Mouse (Mus musculus) right cerebral cortex, postnatal 10 days (tissue): ENCODE measurements around the gene Mup6.
"Not testable (repeated sequence)": the region's sequence is repeated elsewhere in the genome, so short reads cannot be mapped to it uniquely, and the experiment has no call there.

ENCODE experiments used
- DNase-seq, 2 experiments: peaks; one replicate each; pipeline ENCODE4 v3.0.0; 2021; ENCODE audit warnings: low spot score in 2 of 2

Mup6 gene

DNA sequence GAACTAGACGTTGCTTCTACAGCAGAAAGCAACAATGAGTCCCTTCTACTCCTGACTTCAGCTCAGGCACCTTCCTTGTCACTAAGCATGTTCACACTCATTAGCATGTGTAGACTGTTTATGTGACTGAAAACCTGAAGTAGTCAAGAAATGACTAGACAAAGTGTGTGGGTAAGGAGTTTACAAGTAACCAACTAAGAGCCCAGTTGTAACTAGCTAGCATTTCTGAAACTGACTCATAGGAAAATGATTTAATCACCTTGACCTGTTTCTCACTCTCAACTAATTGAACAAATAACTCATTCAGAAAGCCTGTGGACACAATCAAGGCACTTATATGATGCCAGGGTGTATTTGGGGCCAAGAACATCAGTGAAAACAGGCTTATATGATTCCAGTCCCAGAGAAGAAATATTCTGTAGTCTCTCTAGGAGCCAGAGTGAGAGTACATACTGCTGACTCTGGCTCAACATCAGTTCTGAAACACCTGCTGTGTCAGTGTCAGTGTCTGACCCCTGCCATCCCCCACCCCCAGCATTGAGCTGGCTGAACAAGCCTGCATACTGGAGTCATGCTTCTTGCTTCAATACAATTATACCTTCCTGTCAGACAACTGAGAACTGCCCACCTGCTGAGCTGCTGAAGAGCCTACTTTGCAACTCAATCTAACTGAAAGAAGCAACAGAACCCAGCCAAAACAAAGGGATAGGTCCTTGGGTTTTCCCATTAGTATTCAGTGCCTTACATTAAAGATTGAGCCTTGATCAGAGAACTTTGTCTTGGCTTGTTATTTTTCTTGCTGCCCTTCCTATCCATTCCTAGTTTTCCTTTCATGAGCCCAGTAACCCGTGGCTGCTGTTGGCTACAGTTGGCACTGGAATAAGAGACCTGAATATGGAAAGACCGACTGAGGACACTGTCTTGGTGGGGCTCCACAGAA is at the start of gene Mup6:
TSS of gene Mup6 (plus strand) at position 890 of the 940 bp plus-strand sequence.
- no peak for DNase-seq

DNA sequence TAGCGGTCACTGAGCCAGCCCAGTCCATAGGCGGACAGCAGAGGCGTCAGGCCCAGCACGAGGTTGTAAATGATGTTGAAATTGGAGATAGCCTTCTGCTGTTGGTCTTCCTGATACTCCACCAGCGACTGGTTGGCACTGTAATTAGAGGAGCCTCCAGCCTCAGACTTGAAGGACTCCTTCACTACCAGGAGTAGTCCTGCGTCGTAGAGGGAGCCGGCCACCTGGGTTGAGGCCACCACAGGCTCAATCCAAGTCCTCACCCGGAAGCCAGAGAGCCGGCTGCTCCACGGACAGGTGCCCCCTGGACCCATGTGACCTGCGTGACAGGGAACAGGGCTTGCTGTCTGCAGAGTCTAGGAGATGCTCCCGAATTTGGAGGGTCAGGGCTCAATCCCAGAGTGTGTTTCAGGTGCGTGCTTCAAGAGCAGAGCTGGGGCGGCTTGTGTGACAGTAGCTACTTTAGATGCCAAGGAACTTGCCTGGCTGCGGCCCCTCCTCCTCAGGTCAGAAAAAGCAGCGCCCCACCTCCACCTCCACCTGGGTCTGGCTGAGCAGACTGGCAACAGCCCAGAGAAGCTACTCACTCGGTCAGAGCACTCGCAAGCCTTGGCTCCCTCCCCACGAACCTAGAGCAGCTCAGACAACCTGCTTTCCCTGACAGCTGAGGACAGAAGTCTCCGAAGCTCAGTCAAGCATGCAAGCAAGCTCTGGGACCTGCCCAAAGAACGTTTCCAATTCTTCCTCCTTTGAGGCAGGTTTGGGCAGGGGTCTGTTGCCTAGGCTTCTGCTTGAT is 49.3 kb upstream of the Mup6 start, which contains the start of gene Slc46a2:
TSS of gene Slc46a2 (minus strand) at position 449 of the 796 bp plus-strand sequence.
- no peak for DNase-seq

GRCm38 (mm10) chr4:59917966-59918365 is 46.1 kb upstream of the Mup6 start:
- DNase-seq, result no peak

DNA sequence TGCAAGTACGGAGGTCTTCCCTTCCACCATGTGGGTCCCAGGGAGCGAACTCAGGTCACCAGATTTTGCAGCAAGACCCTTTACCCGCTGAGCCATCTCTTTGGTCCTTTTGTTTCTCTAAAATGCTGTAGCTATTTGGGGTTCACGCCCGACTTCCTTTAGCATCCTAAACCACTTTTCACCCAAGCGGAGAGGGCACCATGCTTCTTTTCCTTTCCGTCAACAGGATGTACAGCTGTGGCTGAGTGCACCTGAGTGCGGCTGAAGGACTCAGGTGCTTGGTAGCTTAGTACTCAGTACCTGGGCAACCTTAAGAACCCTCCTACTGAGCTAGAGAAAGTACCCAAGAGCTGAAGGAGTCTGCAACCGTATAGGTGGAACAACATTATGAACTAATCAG is 39.0 kb upstream of the Mup6 start:
- DNase-seq, result no peak

DNA sequence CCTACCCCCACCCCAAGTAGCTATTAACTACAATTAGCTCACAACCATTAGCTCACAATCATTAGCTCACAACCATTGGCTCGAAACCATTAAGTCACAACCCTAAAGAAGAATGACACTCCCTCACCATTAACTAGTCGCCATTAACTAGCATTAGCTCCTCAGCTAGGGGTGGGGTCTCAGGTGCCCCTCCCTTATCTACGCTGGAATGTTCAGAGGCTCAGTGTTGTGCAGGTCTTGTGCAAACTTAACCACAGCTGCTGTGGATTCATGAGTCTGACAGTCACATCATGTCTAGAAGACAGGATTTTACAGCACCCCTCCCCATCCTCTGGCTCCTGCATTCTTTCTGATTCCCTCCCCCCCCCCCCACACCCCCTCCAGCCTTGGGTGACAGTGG is 36.4 kb upstream of the Mup6 start:
- no peak for DNase-seq

GRCm38 (mm10) chr4:59928347-59928746 is 35.7 kb upstream of the Mup6 start:
- DNase-seq, result peak; percentile 68 to 79

DNA sequence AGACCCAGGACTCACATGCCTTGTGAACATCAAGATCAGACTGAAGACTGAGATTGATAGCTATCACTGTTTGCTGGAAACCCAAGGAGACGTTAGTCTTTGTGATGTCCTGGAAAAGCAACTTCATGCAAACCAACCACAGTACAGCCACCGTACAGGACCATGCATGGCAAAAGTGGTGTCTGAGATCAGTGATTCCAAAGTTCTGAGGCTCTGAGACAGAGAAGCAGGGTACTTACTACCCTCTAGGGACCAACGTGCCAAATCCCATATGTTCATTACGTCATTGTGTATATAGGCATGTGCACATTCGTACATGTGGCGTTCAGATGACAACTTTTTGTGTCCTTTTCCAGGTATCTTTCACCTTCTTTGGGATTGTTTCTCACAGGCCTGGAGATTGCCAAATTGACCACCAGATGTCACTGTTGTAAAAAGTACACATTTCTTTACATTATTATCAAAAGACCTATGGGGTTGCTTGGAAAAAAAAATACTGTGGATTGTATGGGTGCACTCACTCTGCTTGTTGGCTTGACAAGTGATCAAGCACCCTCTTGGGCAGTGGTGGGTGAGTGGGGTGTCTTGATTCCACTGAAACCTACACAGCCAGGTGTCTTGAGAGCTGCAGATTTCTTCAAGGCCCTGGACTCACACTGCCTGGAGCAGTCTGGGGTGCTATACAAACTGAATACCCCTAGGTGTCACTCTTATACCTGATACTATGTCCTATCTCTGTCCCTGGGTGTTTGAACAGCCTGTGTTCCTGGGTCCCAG is 31.4 kb upstream of the Mup6 start:
- peak in 1 of 2 experiments; percentile 30 for DNase-seq

DNA sequence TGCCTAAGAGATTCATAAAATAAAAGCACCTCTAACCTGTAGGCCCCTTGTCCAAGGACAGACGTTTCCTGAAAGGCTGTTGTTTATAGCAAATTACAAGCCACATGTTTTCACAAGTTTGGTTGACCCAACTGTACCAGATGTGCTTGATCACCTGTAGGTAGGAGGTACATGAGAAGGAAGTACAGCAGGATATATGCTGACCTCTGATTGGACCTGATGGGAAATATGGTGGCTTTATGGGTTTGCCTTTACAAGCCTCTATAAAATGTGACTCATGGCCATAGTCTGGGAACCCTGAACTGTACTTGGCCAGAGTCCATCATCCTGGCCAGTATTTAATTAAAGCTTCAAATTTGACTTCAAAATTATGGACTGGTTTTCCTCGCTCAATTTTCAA is 26.6 kb upstream of the Mup6 start:
- DNase-seq, result no peak

- no peak for DNase-seq
These were observed 3.5 kb upstream of the Mup6 start, which contains the start of gene Mup4 for GRCm38 (mm10) chr4:59960610-59961009. Mup4 (minus strand) TSS chr4:59960710.

- DNase-seq, result not testable (repeated sequence)
These were observed 33.8 kb downstream of the Mup6 start for GRCm38 (mm10) chr4:59997894-59998293.

GRCm38 (mm10) chr4:60020141-60020540 is 56.0 kb downstream of the Mup6 start:
- DNase-seq, result not testable (repeated sequence)

DNA sequence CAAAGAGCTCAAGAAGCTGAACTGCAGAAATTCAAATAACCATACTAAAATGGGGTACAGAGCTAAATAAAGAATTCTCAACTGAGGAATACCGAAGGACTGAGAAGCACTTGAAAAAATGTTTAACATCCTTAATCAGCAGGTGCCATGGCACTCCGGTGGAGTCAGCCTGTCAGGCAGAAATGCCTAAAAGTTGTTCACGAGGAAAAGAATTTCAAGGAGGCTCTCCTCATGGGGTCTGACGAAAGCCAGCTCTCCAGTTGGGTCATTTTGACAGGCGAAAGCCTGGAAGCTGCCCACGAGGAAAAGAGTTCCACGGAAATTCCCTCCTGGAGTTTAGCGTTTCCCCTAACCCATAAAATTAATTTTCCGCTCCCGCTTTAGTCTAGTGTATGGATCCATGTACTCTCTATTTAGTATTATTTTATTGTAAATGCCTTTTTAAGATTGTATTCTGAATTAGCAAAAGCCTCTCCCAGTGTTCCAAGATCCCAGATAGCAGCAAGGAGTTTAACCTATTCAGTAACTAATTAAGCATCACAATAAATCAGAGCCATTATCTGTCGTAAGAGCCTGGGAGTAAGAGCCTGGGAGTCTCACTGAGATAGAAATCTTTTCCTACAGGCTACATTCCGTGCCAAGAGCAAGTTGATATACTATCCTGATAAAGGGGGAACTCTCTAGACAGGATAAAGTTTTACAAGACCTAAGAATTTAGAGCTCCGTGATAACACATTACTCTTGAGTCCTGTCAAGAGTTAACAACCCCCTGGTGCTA is 65.4 kb downstream of the Mup6 start:
- not testable (repeated sequence) for DNase-seq
